Mouse (Mus musculus) liver (tissue): ENCODE measurements around the gene Glrb.
A peak's percentile ranks its signal among the peaks of the same experiment; 100 is the strongest.

Experiments
- DNase-seq: peaks from one replicate; pipeline ENCODE4 v3.0.0-alpha.2; 2020; ENCODE audit warnings: mixed read lengths

The Glrb gene

GRCm38 (mm10) chr3:80818619-80819018 lies 94.8 kb downstream of the Glrb start:
- DNase-seq: no peak

GRCm38 (mm10) chr3:80813734-80814133 lies 99.7 kb downstream of the Glrb start:
- no peak for DNase-seq

GRCm38 (mm10) chr3:80812237-80812636 lies 101.2 kb downstream of the Glrb start:
- no peak for DNase-seq

GRCm38 (mm10) chr3:80805327-80805726 lies 108.1 kb downstream of the Glrb start:
- no peak for DNase-seq

DNA sequence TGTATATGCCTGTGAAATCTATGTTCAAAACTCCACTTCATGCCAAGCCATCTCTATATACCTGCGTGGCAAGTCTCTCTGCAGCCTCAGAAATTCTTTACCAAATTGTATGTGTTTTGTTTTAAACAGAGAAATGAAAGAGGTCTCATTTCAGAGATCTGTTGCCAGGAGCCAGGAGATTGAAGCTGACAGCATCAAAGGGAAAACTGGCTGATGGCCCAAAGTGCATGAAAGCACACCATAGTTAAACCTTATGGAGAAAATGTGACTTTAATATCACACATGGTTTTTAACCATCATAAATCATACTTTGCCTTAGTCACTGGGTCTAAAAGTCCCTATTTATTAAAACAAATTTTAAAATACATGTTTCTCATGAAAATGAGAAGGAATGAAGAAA lies 109.6 kb downstream of the Glrb start:
- DNase-seq: no peak

DNA sequence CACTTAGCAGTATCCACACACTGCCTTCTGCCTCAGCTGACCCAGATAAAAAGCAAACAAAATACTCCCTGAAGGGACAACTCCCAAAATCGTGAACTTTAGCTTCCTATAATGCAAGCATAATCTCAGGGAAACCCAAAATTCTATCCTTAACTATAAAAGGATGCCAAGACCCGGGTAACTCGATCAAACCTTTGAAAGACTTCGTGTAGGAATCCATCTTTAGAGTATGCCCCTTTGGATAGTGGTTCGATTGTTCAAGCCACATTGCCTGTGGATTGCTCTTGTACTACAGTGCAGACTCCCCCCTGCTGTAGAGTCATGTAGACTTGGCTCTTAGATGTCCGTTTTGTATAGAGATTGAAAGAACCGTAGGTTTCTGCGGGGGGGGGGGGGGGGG lies 110.2 kb downstream of the Glrb start:
- DNase-seq: no peak

- peak; percentile 66 for DNase-seq
These were observed 110.8 kb downstream of the Glrb start, which contains the start of gene Gria2 for GRCm38 (mm10) chr3:80802596-80803081. Gene Gria2 (minus strand): TSS chr3:80802835.

DNA sequence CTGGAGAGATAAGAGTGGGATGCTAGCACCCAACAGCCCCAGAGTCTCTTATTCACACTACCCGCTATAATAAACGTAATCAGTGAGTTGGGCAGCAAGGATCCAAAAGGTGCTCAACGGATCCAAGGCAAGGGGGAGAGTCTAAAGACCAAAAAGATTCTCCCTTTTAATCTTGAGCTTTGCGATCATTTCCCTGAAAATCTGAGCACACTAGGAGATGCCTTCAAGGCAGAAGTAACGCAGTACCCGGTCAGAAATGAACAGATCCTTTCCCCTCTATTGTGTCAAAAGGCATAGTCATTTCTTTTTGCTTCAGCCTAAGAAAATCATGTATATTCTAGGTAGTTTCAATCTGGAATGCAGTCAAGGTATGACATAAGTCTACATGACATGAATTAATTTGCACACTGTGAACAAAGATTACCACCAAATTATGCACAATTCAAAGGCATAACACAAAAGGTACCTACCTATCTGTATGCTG lies 111.6 kb downstream of the Glrb start:
- no peak for DNase-seq

DNA sequence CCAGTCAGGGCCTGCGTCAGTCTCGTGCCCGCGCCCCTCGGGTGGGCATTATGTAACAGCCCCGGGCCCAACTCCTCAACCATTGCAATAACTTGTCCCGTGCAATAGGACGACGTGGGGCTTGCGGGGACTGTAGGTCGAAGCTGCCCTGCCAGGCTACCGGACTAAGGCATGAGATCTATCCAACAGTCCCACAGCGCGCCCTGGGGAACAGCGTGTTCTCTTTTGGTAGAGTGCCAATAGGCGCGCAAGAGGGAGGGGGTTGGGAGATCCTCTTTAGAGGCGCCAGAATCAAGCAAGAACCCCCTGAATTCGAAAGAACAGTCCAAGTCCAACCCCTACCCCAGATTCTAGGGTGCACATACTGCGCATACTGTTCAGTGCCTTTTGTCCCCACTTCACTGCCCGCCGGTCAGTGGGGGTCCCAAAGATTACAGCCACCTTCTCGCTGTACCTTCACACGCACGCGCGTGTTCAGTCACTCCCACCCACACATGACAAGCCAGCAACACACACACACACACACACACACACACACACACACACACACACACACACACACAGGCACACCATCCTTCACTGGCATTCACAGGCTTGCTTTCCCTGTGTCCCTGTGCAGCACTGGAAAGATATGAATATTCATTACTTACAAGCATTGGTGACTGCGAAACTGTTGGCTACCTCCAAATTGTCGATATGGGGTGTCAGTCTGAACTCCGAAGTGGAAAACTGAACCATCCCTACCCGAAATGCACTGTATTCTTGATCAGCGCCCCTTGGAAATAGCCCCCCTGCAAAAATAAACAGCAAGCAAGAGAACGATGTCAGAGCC lies 112.2 kb downstream of the Glrb start:
- DNase-seq: peak; percentile 6

DNA sequence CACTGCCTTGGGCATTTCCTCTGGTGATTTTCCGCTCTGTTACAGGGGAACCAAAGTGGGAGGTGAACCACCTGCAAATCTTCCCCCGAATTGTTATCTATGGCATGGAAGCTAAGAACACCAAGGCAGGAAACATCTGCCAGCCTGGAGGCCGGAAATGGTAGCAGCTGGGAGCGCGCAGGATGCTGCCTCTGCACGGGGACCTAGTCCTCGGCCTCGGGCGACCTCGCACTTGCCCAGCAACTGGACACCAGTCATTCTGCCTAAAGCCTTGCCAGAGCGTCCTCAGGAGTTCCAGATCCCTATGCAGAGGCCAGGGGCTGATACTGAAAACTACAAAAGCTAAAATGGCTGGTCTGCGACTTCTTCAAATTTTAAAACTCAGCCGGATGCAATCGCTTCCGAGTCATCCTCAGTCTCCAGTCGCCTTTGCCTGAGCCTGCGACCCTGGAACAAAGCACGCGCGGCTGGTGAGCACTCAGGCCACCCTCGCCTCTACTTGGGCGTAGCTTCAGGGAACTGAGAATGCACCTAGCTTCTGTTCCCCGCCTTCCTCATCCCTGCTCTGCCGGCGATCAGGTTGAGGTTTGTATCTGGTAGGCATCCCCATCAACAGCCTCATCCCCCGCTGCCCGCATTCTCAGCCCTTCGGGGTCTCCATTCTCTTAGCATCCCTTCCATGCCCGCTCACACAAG lies 113.0 kb downstream of the Glrb start:
- DNase-seq: peak; percentile 6

GRCm38 (mm10) chr3:80797935-80798334 lies 115.5 kb downstream of the Glrb start:
- DNase-seq: no peak

- no peak for DNase-seq
These were observed 116.7 kb downstream of the Glrb start for GRCm38 (mm10) chr3:80796764-80797163.

DNA sequence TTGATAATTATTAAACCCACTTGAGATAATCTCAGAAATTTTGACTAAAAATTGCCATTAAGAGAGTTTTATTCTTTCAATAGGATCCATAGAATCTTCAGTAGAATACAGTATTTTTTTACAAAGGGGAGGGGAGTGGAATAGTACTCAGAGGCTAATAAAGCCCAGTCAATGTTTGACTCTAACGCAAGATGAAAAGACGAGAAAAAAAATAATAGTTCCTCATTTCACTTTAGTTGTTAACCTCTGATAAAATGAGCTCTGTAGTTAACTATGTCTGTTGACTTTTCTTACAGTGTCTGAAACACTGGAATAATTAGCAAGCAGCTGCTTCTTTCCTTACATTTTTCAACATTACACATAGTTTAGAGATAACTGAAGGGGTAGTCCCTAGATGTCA lies 118.2 kb downstream of the Glrb start:
- DNase-seq: no peak
